Mouse (Mus musculus): ENCODE results near the gene Dag1. TPM values are rescaled to one million over a fixed set of nuclear protein-coding genes. Genes with fewer than 3 reads are reported as not detected.
A peak's percentile ranks its signal among the peaks of the same experiment; 100 is the strongest.
"Not testable (repeated sequence)": the region's sequence is repeated elsewhere in the genome, so short reads cannot be mapped to it uniquely, and the experiment has no call there.

Dag1 gene
- polyA plus RNA-seq, 1 experiment from 2014 or later, result 74.7 TPM

DNA sequence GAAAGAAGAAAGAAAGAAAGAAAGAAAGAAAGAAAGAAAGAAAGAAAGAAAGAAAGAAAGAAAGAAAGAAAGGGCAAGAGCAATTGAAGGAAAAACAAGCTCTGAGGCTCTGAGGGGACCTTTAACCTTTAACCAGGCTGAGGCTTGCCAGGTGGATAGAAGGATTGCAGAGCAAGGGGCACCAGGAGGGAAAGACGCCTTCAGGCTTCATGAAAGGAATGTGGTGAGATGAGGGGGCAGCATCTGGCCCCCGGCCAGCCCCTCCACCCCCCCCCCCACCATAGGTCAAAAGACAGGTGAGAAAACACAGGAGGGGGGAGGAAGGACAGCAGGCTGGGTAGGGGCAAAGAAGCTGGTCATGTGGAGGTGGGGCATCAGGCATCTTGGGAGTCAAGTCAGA is 8.2 kb upstream of the Dag1 start:
- H3K36me3 ChIP-seq, result no peaks in the 10 kb centered on the region
- H3K27ac ChIP-seq, result peak overlapping the region; percentile 21; the same call in 1 of the 2 replicates
- no peak overlapping the region for H3K4me2 ChIP-seq
- H3K4me3 ChIP-seq (replicated peaks), result no peak overlapping the region
- H3K27me3 ChIP-seq (replicated peaks), result no peaks in the 10 kb centered on the region
- H3K4me1 ChIP-seq, result peaks cover 9% of the 10 kb centered on the region; the same call in 1 of the 2 replicates
- no peak for ATAC-seq (ENCODE audit: insufficient read depth, low FRiP score, low read depth)
- H3K9ac ChIP-seq, result no peak overlapping the region
- no peaks in the 10 kb centered on the region for H3K9me3 ChIP-seq
- 25% methylated on average over 2 of the region's 2 CpGs for WGBS

DNA sequence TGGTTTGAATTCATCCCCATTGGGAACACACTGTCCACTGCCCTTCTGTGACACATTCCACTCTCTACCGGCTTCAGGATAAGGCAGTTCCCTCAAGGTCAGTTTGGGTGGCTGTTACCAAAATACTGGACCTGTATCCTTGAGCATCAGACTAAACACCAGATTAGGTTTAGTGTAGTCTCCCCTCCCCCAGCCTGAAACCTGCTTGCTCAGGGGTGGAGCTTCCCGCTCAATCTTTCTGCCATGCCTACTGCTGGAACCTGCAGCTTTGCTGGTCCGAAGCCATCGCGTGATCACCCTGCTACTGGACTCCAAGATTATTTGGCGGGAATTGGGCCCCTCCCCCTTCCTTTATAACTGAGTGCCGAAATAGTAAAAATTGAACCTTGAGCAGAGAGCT is 4.9 kb upstream of the Dag1 start:
- H3K4me2 ChIP-seq; H3K27me3 ChIP-seq (replicated peaks); H3K9ac ChIP-seq; H3K36me3 ChIP-seq; H3K4me3 ChIP-seq (replicated peaks); ATAC-seq (ENCODE audit: insufficient read depth, low FRiP score, low read depth); H3K9me3 ChIP-seq; H3K27ac ChIP-seq: not testable (repeated sequence)
- 66% methylated on average over 7 of the region's 7 CpGs for WGBS
- H3K4me1 ChIP-seq, result peaks cover 21% of the 10 kb centered on the region

DNA sequence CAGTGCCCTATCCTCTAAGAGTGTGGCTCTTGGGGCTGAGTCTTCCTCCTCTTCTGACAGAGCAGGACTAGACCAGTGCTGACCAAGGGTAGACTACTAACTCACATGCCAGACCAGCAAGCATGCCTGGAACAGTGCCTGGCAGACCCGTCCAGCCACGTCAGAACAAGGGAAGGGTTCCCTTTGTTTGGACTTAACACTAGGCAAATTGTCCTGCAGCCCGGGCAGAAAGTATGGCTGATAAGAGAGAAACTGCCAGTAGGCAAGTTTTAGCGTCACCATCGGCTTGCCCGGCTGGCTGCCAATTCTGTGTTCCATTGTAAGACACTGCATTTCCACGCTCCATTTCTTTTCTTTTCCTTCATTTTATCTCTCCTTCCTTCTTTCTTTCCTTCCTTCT is 3.9 kb upstream of the Dag1 start:
- ATAC-seq (ENCODE audit: insufficient read depth, low FRiP score, low read depth), result no peak
- Histone ChIP-seq H3K27me3 (replicated peaks) (no peaks in the 10 kb centered on the region), H3K9ac (no peak overlapping the region), H3K4me1 (peaks cover 19% of the 10 kb centered on the region), H3K4me3 (replicated peaks) (no peak overlapping the region), H3K36me3 (no peaks in the 10 kb centered on the region), H3K27ac (peak overlapping the region; percentile 81; the same call in 1 of the 2 replicates), H3K4me2 (no peak overlapping the region; the same call in 1 of the 2 replicates), H3K9me3 (no peaks in the 10 kb centered on the region)
- WGBS, result 66% methylated on average over 7 of the region's 7 CpGs

DNA sequence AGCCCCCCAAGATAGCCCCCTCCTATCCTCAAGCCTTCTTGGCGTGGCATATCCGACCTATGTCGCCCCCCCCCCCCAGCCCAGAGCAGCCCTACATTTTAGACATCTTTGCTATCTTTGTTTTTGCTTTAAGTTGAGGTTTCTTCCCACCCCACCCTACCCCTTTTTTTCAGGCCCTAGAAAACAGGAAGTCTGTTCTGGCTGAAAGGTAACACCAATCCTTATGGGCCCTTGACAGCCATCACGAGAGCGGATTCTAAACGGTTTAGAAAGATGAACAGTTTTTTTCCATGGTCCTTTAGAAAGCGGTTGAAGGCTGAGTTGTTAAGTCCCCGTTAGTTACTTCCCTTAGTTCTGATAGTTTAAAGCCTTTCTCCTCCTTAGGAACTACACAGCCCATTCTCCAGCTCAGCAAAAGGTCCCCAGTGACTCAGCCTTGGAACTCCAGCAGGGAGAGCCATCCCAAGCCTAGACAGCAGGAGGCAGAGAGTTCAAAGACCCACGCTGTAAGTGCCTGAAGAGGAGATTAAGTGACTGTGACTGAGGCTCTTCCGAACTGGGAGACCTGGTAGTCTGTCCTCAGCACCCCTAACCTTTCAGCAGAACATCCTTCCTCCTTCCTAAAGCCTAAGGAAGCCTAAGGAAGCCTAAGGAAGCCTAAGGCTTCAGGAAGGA is 2.6 kb upstream of the Dag1 start:
- no peaks in the 10 kb centered on the region for H3K27me3 ChIP-seq (replicated peaks)
- ATAC-seq (ENCODE audit: insufficient read depth, low FRiP score, low read depth), result no peak
- no peak overlapping the region for H3K27ac ChIP-seq

DNA sequence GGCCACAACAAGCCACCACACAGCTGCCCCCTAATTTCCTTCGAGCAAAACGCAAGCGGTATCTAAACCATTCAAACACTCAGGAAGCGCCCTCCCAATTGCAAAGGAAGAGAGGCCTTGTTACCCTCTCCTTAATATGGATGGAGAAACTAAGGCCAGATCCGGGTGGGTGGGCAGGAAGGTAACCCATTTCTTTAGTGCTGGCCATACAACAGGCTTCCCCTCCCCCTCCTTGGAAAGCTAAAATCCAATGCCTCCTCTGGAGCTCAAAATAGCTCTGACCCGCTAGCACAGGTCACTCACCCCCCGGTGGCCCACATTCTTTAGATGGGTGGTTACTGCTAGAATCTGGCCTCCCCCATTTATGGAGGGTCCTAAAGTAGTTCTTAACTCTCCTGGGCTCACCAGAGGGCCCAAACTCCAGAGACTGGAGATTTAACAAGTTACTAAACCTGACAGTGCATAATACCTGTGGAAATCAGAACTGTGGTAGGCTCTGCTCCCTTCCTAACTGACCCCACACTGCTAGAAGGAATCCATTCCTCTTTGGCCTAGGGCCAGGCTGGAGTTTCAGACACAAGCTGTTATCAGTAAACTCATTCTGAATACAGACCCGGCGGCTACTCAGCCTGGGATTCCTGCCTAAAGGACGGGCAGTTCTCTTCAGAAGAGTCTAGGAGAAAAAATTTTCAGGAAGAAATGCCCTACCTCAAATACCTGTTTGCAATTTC is 598 bp upstream of the Dag1 start:
- 8% methylated on average over 10 of the region's 10 CpGs for WGBS
- no peaks in the 10 kb centered on the region for H3K27me3 ChIP-seq (replicated peaks)
- H3K27ac ChIP-seq, result peak overlapping the region; percentile 96
- 0 out of 2 replicates have a peak, but pooled peaks have one; percentile 1 for ATAC-seq (ENCODE audit: insufficient read depth, low FRiP score, low read depth)
- peaks cover 30% of the 10 kb centered on the region for H3K4me1 ChIP-seq
- H3K9ac ChIP-seq, result peak overlapping the region; percentile 37; the same call in 1 of the 2 replicates
- H3K9me3 ChIP-seq, result no peaks in the 10 kb centered on the region
- H3K36me3 ChIP-seq, result no peaks in the 10 kb centered on the region
- peak overlapping the region; percentile 67 for H3K4me3 ChIP-seq (replicated peaks)
- H3K4me2 ChIP-seq, result peak overlapping the region; percentile 72

More for the DNA sequence above, 2.6 kb upstream of the Dag1 start:
- Histone ChIP-seq H3K9ac (no peak overlapping the region), H3K9me3 (no peaks in the 10 kb centered on the region), H3K4me3 (replicated peaks) (no peak overlapping the region), H3K36me3 (no peaks in the 10 kb centered on the region), H3K4me2 (no peak overlapping the region), H3K4me1 (peaks cover 28% of the 10 kb centered on the region)
- WGBS, result 58% methylated on average over 10 of the region's 10 CpGs

DNA sequence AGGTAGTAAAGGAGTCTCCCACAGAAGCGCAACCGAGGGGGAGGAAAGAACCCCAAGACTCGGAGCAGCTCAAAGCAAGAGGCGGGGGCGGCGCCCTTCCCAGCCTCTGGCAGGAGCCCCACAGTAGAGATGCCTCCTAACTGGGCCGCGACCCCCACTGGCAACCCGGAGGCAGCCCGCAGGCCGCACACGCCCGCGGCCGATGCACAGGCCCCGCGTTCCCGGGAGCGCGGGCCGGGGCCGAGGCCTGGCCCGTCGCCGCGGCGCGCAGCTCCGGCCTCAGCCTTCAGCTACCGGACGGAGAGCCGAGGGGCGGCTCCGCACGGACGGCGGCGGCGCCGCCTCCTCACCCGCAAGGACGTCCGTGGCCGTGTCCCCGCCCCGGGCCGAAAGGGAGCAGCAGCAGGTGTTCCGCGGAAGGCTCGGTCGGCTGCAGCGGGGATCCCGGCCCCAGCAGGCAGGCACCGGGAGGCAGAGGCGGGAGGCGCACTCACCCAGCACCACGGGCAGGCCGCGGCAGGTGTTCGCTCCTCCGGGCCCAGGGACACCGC is 552 bp downstream of the Dag1 start:
- Histone ChIP-seq H3K27me3 (replicated peaks) (no peaks in the 10 kb centered on the region), H3K36me3 (no peaks in the 10 kb centered on the region), H3K4me3 (replicated peaks) (peak overlapping the region; percentile 67), H3K4me2 (peak overlapping the region; percentile 72), H3K9ac (peak overlapping the region; percentile 65), H3K9me3 (no peaks in the 10 kb centered on the region), H3K4me1 (peaks cover 30% of the 10 kb centered on the region), H3K27ac (peak overlapping the region; percentile 96)
- ATAC-seq (ENCODE audit: insufficient read depth, low FRiP score, low read depth), result peak; percentile 41; the same call in 1 of the 2 replicates
- WGBS, result 0% methylated on average over 61 of the region's 62 CpGs

DNA sequence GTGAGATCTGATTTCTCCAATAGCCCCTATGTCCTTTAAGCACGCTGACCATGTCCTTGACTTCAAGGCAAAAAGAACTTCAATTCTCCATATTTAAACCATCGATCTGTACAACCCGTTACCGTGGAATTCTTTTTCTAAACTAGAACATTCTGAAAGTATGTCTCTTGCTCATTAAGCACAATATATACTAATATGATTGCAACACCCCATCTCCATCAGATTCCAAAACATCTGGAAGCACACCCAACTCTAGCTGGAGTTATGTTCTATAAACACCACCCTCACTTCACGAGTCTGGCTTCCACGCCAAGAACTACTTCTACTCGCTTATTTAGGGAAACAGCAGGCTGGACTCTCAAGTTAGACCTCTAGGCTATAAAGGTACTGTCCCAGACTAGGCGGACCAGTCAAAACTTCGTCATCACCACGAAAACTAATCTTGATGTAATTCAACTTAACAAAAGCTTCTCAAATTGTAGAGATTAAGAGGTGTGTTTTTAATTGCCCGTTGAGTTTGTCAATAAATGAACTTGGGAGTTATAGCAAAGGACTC is 1.2 kb downstream of the Dag1 start:
- Histone ChIP-seq H3K4me1 (peaks cover 27% of the 10 kb centered on the region), H3K36me3 (no peaks in the 10 kb centered on the region), H3K4me3 (replicated peaks) (peak overlapping the region; percentile 67), H3K27me3 (replicated peaks) (no peaks in the 10 kb centered on the region), H3K27ac (no peak overlapping the region; the same call in 1 of the 2 replicates), H3K9ac (peak overlapping the region; percentile 65; the same call in 1 of the 2 replicates), H3K4me2 (peak overlapping the region; percentile 72), H3K9me3 (no peaks in the 10 kb centered on the region)
- no peak for ATAC-seq (ENCODE audit: insufficient read depth, low FRiP score, low read depth)
- 33% methylated on average over 11 of the region's 11 CpGs for WGBS

DNA sequence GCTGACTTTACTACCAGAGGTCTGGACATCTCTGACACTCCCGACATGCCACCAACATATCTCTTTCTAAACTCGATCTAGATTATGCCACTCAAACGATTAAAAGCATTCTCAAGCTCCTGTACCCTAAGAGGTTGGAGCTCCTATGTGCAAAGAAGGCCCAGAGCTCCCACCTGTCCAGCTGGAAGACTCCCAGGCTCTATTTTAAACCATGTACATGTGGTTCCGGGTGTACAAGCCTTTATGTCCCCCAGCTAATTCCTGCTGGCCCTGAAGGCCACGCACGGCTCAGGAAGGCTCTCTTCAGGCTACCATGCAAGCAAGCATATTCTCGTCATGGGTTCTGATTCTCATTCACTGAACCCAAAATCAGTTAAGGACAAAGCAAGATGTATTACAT is 1.9 kb downstream of the Dag1 start:
- Histone ChIP-seq H3K4me3 (replicated peaks) (peak overlapping the region; percentile 67), H3K4me1 (peaks cover 24% of the 10 kb centered on the region), H3K36me3 (no peaks in the 10 kb centered on the region), H3K9ac (no peak overlapping the region), H3K9me3 (no peaks in the 10 kb centered on the region), H3K4me2 (peak overlapping the region; percentile 72), H3K27ac (no peak overlapping the region), H3K27me3 (replicated peaks) (no peaks in the 10 kb centered on the region)
- WGBS, result 66% methylated on average over 7 of the region's 7 CpGs
- no peak for ATAC-seq (ENCODE audit: insufficient read depth, low FRiP score, low read depth)

DNA sequence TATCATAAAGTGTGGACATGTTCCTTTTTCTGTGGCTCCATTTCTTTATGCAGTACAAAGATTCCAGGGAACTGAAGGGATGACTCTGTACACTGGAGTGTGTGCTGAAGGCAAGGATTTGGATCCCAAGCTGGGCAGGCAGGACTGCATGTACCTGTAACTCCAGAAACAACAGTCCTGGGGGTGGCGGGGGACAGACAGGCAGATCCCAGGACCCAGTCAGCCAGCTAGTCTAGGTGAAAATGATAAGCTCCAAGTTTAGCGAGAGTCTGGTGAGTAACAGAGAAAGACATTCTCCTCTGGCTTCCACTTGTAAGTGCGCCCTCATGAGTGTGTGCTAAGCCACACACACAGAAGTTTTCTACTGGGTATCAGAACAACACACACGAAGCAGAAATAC is 3.2 kb downstream of the Dag1 start:
- no peak overlapping the region for H3K4me3 ChIP-seq (replicated peaks)
- H3K4me2 ChIP-seq, result no peak overlapping the region
- 65% methylated on average over 4 of the region's 4 CpGs for WGBS
- peaks cover 24% of the 10 kb centered on the region for H3K4me1 ChIP-seq
- H3K27ac ChIP-seq, result no peak overlapping the region
- no peaks in the 10 kb centered on the region for H3K36me3 ChIP-seq
- H3K27me3 ChIP-seq (replicated peaks), result no peaks in the 10 kb centered on the region
- no peaks in the 10 kb centered on the region for H3K9me3 ChIP-seq
- no peak overlapping the region for H3K9ac ChIP-seq
- no peak for ATAC-seq (ENCODE audit: insufficient read depth, low FRiP score, low read depth)

DNA sequence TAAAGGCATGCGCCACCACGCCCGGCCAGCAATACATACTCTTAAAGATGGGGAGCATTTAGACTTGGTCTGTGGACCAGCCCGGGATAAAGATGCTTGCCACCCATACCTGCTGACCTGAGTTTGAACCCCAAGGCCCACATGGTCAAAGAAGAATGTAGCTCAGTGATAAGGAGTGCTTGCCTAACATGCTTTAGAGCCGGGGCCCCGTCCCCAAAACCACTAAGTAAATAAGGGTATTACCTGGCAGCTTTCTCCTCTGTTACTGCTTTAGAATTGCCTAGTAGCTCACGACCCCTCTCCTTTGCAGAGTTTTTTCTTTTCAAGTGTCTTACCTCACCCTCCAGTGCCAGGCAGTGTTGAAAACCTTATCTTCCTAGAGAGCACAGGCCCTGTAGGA is 11.0 kb downstream of the Dag1 start:
- Histone ChIP-seq H3K36me3 (peaks cover 6% of the 10 kb centered on the region), H3K27me3 (replicated peaks) (no peaks in the 10 kb centered on the region), H3K4me3 (replicated peaks) (no peak overlapping the region), H3K9ac (no peak overlapping the region), H3K9me3 (no peaks in the 10 kb centered on the region), H3K27ac (no peak overlapping the region), H3K4me1 (no peaks in the 10 kb centered on the region), H3K4me2 (no peak overlapping the region)
- peak; percentile 63; the same call in 1 of the 2 replicates for ATAC-seq (ENCODE audit: insufficient read depth, low FRiP score, low read depth)
- 78% methylated on average over 7 of the region's 7 CpGs for WGBS

DNA sequence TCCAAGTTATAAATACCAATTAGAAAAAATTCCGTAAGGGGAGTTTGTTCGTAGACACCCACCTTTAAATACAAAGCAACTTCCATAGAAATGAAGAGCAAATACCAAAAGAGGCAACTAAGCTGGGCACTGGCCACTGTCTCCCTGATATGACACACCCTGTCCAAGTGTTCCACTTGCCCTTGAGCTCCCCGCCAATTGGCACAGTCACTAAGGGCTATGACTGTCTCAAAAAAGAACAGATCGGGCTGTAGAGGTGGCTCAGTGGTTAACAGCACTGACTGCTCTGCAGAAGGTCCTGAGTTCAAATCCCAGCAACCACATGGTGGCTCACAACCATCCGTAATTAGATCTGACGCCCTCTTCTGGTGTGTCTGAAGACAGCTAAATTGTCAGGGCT is 11.9 kb downstream of the Dag1 start:
- Histone ChIP-seq H3K9ac (no peak overlapping the region), H3K36me3 (peaks cover 6% of the 10 kb centered on the region), H3K27ac (no peak overlapping the region), H3K4me3 (replicated peaks) (no peak overlapping the region), H3K9me3 (no peaks in the 10 kb centered on the region), H3K4me2 (no peak overlapping the region), H3K4me1 (no peaks in the 10 kb centered on the region), H3K27me3 (replicated peaks) (no peaks in the 10 kb centered on the region)
- no peak for ATAC-seq (ENCODE audit: insufficient read depth, low FRiP score, low read depth)
- 92% methylated on average over 6 of the region's 6 CpGs for WGBS

DNA sequence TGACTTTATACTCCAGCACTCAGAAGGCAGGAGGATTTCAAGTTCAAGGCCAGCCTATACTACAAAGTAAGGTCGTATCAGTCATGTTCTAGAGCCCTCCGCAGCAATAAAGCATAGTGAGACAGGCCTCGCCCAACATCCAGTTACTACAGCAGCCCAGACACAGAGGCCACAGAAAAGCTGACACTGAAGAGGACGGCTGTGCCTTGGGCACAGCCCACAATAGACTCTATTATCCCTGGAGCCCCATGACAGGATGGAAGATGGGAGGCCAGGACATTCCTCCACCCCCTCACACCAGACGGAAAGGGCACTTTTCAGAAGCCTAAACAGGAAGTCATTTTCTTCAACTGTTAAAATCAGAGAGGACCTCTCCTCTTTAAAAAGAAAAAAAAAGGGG is 14.8 kb downstream of the Dag1 start:
- Histone ChIP-seq H3K9ac (no peak overlapping the region), H3K27ac (no peak overlapping the region), H3K27me3 (replicated peaks) (no peaks in the 10 kb centered on the region), H3K4me3 (replicated peaks) (no peak overlapping the region), H3K36me3 (peaks cover 6% of the 10 kb centered on the region), H3K4me1 (no peaks in the 10 kb centered on the region), H3K9me3 (no peaks in the 10 kb centered on the region), H3K4me2 (no peak overlapping the region)
- ATAC-seq (ENCODE audit: insufficient read depth, low FRiP score, low read depth), result no peak
- 58% methylated on average over 5 of the region's 5 CpGs for WGBS
